Mouse (Mus musculus): ENCODE results near the gene Ddi1. TPM values are rescaled to one million over a fixed set of nuclear protein-coding genes. Genes with fewer than 3 reads are reported as not detected.

Gene Ddi1
- polyA plus RNA-seq, 1 experiment from 2014 or later = 0.08 TPM

Other genes with a start within 250 kb of the Ddi1 start
- 3.8 and 5.1 TPM in 2 replicates for gene Pdgfd, start 101.3 kb downstream of the Ddi1 start, polyA plus RNA-seq (2014; fragmentation: Nextera tagmentation; extraction: Ambion mirVana)